Mouse (Mus musculus) embryo, embryonic 10.5 days (tissue): ENCODE measurements at regions not wholly inside any gene's neighbourhood (a gene's known extent, or its start where the extent isn't known, plus 50 kb on each side); places are given as distances from the start of the nearest gene placed in this dataset.
"Not testable (repeated sequence)": the region's sequence is repeated elsewhere in the genome, so short reads cannot be mapped to it uniquely, and the experiment has no call there.

Experiments
- DNase-seq: peaks from one replicate; pipeline ENCODE4 v3.0.0-alpha.2; 2015; ENCODE audit warnings: low spot score

DNA sequence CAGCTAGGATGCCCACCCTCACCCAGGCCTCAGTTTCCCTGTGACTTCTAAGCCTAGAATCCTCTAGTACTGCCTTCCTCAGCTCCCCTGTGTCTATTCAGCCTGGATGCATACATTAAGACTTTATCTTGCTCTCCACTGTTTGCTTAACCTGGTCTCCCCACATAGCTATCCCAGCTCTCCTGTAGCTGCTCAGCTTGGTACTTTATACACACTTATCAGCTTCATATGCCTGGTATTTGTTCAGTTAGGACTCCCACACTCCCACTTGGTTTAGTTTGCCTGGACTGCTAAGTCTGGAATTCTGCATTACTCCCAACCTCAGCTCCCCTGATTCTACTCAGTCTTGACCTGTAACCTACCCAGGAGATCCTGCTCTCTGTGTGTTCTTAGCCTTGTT lies 147.7 kb downstream of the Tmem121 start:
- DNase-seq: no peak

DNA sequence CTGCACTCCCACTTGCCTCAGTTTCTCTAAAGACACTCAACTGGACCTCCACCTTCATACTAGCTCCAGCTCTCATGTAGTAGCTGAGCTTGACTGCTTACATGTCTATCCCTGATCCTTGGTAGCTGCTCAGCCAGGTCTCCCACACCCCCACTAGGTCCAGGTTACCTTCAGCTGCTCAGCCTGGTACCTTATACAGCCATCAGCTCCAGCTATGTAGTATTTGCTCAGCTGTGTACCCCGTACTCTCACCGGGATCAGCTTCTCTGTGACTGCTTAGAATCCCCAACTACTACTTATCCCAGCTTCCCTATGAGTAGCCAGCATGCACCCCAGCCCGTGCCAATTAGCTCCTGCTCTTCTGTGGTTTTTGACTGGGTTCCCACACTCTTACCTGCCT lies 148.1 kb downstream of the Tmem121 start:
- not testable (repeated sequence) for DNase-seq

DNA sequence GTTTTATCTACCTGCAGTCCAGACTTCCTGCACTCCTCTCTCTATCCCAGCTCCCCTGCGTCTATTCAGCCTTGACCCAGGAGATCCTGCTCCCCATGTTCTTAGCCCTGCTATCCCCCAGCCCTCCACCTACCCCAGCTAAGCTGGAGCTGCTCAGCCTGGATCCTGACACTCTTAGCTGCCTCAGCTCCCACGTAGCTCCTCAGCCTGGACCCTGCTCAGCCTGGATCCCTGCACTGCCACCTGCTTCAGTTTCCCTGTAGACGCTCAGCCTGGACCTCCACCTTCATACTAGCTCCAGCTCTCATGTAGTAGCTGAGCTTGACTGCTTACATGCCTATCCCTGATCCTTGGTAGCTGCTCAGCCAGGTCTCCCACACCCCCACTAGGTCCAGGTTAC lies 151.5 kb downstream of the Tmem121 start:
- DNase-seq: no peak

DNA sequence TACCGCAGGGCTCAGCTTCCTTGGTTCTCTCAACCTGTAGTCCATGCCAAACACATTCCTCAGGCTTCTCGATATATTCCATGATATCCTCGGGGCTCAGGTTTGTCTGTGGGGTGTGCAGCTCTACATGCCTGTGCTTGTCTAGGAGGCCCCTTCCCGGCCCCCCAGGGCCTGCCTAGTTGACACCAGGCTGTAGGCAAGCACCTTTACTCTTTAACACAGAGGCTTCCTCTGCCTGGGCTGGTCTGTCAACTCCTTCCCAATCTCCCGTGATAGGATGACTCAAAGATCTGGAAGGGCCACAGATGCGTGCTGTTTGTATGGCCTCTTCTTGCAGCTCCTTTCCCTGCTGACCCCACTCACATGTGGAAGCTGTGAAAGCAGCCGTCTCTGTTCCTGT lies 150.4 kb upstream of the Adam6b start:
- DNase-seq: no peak

DNA sequence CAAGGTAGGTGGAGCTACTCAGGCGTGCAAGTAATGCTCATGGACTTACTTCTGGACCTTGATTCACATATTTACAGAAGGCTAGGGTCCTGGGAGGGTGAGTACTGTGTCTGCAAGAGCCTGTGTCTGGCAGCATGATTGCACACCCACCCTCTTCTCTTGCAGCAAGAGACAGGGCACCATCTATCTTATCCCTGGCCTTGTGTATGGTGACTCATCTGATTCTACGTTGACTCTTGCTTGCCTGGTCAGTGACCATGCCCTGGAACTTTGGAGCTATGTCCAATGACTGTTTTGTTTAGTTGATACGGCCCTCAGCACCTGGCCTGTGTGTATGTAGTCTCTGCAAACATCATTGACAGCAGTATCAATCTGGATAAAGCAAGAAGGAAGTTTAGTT lies 148.3 kb upstream of the Adam6b start:
- DNase-seq: no peak

DNA sequence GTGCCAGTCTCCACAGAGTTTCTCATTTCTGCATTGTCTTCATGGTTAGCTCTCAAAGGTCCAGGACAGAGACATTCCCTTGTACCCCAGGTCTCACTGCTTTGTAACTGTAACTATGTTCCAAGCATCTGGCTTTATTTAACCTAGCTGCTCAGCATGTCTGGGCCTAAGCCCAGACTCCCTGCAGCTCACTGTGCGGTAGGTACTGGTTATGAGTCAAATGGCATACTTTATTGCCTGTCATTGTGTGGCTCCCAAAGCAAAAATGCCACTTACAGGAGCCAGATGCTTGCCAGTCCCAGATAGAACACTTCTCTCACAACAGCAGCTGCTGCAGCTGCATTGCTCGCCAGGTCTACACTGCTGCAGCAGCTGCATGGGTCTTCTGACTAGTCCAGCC lies 134.2 kb upstream of the Adam6b start:
- DNase-seq: peak; percentile 1

DNA sequence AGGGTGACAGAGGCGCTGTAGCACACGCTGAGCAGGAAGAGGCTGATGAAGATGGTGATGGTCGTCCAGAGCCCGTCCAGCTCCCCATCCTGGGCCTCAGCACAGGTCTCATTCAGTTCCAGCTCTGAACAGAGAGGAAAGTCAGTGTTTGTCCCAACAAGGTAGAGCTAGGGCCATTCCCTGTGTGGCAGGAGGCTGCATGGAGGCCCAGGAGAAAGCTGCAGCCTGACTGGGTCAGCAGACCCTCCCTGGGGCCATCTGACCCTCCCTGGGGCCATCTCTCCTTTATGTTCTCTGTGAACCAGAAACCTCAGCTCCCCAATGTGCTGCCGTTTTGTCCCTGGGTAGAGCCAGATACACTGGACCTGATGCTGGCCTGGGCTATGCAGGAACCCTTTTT lies 131.2 kb upstream of the Adam6b start:
- DNase-seq: no peak

DNA sequence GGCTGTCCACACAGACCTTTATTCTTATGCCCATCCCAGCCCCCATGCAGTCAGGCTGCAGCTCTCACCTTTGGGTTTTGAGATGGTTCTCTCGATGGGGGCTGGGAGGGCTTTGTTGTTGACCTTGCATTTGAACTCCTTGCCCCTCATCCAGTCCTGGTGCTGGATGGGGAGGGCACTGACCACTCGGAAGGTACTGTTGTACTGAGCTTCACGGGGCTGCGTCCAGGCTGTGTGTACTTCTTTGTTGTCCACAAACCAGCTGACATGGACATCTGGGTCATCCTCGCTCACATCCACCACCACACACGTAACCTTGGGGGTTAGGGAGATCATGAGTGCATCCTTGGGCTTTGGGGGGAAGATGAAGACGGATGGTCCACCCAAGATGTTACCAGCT lies 129.3 kb upstream of the Adam6b start:
- no peak for DNase-seq

DNA sequence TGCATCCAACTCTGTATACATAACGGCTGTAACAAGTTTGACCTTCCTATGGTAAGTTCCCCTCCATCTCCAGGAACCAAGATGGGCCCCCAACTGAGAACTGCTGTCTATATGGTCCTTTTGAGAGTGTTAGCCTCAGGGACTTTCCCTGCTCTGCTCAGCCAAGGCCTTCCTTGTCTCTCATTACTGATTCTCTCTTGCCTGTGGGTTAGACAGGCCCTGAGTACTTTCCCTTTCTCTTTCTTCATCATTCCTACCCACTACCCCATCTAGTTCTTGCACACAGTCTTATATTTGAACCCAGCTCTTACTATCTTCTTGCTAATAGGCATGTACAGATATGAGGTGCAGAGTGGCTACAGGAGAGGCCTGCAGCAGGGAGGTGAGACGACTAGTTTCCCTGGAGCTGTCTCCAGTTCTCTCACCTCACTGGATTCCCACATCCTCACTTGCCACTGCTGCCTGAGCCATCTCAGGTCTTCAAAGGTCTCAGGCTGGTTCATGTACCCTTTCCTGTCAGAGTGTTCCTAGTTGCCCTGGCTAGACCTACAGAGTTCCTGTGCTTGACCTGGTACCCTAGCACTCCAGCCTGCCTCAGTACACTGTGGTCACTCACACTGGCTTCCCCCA lies 126.8 kb upstream of the Adam6b start:
- DNase-seq: no peak

DNA sequence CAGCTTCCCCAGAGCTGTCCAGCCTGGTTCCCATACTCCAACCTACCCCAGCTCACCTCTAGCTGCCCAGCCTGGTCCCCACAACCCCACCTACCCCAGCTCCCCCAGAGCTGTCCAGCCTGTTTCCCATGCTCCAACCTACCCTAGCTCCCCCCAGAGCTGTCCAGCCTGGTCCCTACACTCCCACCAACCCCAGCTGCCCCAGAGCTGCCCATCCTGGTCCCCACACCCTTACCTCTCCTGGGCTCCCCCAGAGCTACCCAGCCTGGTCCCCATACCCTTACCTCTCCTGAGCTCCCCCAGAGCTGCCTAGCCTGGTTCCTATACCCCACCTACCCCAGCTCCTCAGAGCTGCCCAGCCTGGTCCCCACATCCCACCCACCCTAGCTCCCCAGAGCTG lies 125.3 kb upstream of the Adam6b start:
- no peak for DNase-seq

DNA sequence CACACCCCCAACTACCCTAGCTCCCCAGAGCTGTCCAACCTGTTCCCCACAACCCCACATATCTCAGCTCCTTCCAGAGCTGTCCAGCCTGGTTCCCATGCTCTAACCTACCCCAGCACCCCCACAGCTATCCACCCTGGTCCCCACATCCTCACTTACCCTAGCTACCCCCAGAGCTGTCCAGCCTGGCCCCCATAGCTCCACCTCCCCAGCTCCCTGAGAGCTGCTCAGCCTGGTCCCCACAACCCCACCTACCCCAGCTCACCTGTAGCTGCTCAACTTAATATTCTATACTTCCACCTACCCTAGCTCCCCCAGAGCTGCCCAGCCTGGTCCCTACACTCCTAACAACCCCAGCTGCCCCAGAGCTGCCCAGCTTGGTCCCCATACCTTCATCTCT lies 124.9 kb upstream of the Adam6b start:
- DNase-seq: no peak

DNA sequence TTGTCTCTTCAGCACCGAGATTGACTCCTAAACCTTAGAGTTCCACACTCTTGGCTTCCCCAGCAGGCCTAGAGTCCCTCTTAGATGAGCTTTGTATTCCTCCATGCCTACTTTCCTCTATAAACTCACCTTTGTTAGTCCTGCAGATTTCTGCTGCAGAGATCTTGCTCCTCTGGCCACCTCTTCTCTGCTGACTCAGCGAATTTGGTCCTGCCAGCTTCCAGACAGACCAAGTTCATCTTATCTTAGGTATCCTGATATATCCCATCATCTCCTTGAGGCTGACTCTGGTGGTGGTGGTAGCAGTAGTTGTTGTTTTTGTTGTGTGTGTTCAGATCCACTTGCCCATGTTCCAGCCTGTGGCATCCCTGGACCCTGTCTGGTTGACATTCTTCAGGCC lies 123.5 kb upstream of the Adam6b start:
- no peak for DNase-seq

DNA sequence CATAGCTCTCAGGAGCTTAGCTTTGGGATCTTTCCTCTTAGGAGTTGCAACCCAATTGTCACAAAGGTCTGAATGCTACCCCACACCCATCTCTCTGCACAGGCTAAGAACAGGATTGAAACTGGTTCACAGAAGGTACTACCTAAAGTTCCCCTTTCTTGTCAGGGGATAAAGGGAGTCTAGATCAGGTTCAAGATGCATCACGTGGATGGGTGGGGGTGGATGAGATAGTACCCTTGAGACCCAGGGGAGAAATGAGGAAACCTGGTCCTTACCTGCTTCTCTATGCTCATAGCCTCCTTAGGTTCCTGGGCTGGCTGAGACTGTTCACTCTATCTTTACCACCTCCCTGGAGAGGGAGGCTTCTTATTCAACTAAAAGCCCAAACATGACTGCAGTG lies 122.9 kb upstream of the Adam6b start:
- no peak for DNase-seq

DNA sequence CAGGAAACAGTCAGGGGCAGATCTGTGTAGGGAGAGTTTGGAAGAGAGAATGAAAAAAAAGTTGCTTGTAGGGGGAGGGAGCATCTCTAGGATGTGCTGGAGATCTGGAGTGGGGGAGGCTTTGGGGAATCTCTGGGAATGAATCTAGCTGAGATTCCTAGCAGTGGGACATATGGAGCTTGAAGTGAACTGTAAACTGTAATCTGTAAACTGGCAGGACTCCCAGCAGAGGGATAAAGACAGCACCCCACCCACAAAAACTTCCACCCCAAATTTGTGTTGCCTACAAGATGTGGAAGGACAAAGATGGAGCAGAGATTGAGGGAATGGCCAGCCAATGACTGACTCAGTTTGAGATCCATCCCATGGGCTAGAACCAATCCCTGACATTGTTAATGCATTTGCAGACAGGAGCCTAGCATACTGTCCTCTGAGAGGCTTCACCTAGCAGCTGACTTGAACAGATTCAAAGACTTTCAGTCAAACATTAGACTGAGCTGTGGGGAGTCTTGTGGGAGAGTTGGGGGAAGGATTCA lies 87.7 kb upstream of the Adam6b start:
- no peak for DNase-seq

DNA sequence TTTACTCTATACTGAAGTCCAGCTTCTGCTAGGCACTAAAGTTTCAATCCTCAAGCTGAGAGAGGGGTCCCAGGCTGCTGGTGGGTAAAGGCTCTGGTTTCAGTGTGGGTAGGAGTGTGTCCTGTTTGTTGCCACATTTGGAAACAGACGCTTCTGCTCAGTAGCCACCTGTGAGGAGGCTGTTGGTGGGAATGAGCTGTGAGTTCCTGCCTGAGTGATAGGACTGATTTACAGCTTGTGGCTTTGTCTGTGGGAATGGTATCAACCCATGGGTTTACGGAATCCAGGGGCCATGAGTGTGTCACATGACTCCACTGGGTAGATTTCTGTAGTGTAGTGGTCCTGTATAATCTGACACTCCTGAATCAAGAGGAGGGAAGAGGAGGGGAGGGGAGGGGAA lies 86.5 kb upstream of the Adam6b start:
- DNase-seq: no peak

DNA sequence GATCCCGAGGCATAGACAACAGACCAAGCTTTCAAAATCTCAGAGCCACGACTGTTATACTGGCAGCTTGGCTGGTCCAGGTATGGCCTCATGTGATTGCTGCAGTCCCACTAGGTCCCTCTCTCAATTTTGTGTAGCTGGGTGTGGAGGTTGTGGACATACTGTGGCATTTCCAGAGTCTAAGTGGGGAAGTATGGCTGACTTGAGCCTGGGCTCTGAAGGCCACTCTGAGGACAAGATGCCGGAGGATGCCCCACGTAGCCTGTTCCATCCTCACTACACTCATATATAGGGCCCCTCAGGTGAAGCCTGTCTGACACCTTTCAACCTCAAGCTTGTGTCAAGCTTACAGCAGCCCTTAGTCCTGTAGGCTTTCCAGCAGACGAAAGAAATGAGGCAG lies 78.2 kb upstream of the Adam6b start:
- no peak for DNase-seq

DNA sequence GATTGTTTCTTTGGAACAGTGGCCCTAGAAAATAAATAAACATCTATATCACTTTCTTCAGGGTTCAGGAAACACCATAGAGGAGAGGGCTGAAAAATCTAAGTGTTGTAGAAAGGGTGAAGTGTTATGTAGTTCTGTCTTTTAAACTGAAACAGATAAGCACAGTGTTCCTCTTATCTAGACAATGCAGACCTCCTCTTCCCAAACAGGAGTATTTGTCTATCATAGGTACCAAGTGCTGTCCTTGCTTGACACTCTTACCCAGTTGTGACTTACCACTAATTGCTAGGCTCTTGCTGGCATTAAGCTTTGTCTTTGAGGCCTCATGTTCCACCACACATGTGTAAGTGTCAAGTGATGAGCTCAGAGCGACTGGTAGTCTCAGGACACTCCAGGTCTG lies 75.3 kb upstream of the Adam6b start:
- no peak for DNase-seq

DNA sequence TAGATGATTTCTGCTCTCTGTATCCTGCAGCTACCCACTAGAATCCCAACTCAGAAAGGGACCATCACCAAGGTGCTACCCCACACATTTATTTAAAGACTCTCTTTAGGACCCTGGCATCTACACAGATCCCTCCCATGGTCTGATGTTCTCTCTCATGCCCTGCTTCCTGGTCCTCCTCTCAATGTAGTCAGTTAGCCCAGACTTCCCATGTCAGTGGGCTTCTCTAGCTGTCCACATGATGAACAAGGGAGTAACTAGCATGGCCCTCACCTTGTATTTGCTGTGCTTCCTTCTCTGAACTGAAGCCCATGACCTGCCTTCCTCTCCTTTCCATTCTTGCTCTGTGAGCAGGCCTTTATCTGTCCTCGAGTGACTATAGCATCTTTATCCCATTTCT lies 71.8 kb upstream of the Adam6b start:
- no peak for DNase-seq

DNA sequence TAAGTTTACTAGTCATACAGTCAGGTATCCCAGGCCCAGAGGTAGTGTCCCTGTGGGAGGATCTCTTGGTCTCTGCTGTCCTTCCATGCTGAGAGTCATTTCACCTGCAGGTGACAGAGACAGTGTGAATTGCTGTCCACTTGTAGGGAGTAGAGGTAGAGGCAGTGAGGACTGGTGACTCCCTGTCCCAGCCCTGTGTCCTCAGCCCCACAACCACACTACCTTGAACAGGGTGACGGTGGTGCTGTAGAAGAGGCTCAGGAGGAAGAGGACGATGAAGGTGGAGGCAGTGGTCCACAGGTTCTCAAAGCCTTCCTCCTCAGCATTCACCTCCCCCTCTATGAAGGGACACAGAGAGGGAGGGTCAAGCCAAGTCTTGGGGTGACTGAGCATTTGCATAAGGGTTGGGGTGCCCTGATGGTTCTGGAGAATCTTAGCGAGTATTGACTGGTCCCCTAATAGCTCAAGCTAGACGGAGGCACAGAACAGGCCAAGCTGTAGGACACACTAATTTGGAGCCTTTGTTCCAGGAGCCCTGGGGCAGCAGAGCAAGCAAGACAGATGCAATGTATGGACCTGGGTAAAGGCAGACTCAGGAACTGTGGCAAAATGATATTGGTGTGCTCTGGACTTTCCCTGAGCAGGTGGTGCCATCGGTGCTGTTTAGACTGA lies 70.4 kb upstream of the Adam6b start:
- no peak for DNase-seq

DNA sequence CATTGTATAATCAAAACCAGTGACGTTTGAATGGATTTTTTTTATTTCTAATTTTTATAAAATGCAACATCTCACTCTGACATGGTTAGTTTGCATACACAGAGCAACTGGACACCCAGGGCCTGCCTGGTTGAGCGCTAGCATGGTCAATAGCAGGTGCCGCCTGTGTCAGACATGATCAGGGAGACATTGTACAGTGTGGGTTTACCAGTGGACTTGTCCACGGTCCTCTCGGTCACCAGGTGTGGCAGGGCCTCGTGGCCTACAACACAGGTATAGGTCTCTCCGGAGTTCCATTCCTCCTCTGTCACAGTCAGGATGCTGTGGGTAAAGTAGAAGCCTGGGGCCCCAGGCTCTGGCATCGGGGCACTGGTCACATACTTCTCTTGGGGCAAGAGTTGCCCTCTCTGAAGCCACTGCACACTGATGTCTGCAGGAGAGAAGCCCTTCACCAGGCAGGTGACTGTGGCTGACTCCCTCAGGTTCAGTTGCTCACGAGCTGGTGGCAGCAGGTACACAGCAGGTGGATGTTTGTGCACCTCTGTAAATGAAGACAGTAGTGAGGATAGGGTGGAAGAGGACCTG lies 68.5 kb upstream of the Adam6b start:
- DNase-seq: no peak

DNA sequence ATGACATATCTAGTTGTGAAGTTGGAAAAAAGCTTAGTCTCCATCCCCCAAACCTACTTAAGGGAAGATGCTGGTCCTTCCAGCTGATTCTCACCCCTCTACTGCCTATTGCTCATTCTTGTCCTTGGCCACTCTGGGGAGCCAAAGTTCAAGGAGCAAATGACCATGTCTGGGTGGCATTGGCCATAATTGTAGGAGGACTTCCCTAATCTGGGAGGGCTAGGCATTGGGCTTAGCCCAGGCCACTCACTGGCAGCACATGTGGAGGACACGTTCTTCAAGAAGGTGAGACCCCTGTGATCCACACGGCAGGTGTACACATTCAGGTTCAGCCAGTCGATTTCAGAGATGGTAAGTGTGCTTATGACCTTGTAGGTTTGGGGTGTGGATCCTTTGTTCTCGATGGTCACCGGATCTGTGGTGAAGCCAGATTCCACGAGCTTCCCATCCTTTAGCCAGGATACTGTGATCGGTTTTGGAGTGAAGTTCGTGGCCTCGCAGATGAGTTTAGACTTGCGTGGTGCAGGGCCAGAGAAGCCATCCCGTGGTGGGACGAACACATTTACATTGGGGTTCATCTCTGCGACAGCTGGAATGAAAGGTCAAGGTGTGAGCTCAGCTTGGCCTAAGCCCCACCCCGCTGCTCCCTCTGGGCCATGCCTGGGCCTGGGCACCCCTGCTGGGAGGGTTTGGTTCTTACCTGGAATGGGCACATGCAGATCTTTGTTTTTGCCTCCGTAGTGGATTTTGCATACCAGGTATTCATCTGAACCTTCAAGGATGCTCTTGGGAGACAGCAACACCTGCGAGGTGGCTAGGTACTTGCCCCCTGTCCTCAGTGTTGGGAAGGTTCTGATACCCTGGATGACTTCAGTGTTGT lies 67.4 kb upstream of the Adam6b start:
- no peak for DNase-seq

DNA sequence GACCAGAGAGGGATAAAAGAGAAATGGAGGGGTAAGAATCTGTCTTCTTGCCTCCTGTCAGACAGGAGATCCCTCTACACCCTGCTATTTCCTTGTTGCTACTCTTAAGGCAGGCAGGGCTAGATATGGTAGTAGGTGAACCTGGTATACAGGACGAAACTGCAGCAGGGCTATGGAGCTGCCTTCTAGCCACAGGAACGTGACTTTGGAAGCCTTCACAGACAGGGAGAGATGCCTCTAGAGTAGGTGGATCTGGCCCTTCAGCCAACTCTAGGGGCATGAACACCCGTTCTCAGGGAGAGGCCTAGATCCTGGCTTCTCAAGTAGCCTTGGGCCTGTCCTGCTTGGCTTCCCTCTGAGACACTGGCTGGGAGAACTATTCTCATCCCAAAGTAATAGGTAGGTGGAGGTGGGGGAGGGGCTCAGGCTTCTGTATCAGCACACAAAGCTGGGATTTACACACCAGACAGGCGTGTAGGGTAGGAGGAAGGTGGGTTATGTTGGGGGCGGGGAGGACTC lies 66.5 kb upstream of the Adam6b start:
- DNase-seq: no peak
